Comparison of ENCODE assay signal across 12 mouse cellular contexts in genomic region chr1:87658063-87658462, GRCm38 (mm10). TPM values are rescaled to one million over a fixed set of nuclear protein-coding genes. Genes with fewer than 3 reads are reported as not detected.
A peak's percentile ranks its signal among the peaks of the same experiment; 100 is the strongest.
DNase-seq lines count a peak whose midpoint lies in the region; ATAC-seq and TF ChIP-seq lines count a peak whose summit lies in the region.
"Had no signal": no experiment of that assay in that cellular context is flagged by ENCODE, and none has a peak within 500 bp of the region (broad histone marks: within the 10 kb centered on the region; RNA-seq: fewer than 3 reads in every experiment).

No protein-coding gene starts in this region.

- no peak for TF ChIP-seq POLR2A in spleen, adult 2 months (IDR thresholded peaks at IDR 0.05; ENCODE audit: low read depth, low read length)

- peak; percentile 39 to 44; a peak in 3 of 4 replicates for ATAC-seq in hematopoietic stem cell, adult 5-6 weeks (replicated peaks in 1 of 2; ENCODE audit: insufficient read depth in 1 of 2, low FRiP score in 2 of 2, low TSS enrichment in 1 of 2, low read depth in 1 of 2, poor library complexity in 2 of 2, severe bottlenecking in 2 of 2)
- no peak for ATAC-seq in megakaryocyte-erythroid progenitor cell, adult 5-6 weeks (replicated peaks; ENCODE audit: low FRiP score, low TSS enrichment, poor library complexity, severe bottlenecking)

- H3K4me3 ChIP-seq in spleen, adult 2 months (ENCODE audit: extremely low read depth, insufficient read depth, insufficient read length) = no peak overlapping the region
- H3K4me3 ChIP-seq: embryonic facial prominence, embryonic 13.5 days; limb, embryonic 15.5 days had no signal

- no peaks in the 10 kb centered on the region for H3K27me3 ChIP-seq in spleen, adult 2 months (ENCODE audit: control insufficient read depth, insufficient read depth, low read length)
- H3K27me3 ChIP-seq: embryonic facial prominence, embryonic 13.5 days; limb, embryonic 15.5 days had no signal

- H3K36me3 ChIP-seq in spleen, adult 2 months (ENCODE audit: control insufficient read depth, insufficient read depth, low read length) = peaks cover 4% of the 10 kb centered on the region
- H3K36me3 ChIP-seq: embryonic facial prominence, embryonic 13.5 days; limb, embryonic 15.5 days had no signal

- H3K4me1 ChIP-seq in spleen, adult 2 months (ENCODE audit: control insufficient read depth, insufficient read depth, insufficient read length) = peaks cover 40% of the 10 kb centered on the region
- H3K4me1 ChIP-seq: embryonic facial prominence, embryonic 13.5 days had no signal

- peak overlapping the region; percentile 81 for H3K27ac ChIP-seq in spleen, adult 2 months (ENCODE audit: insufficient read depth, low read length)
- H3K27ac ChIP-seq: embryonic facial prominence, embryonic 13.5 days; limb, embryonic 15.5 days had no signal

- TF ChIP-seq CTCF in spleen, adult 2 months (IDR thresholded peaks at IDR 0.05; ENCODE audit: extremely low read depth, insufficient read depth, insufficient read length, insufficient replicate concordance) = no peak

- 25% methylated on average over 3 of the region's 3 CpGs for WGBS in spleen, adult 2 months

- peak; percentile 46 for DNase-seq in layer of hippocampus, adult 11-12 months (ENCODE audit: low spot score)
- no peak for DNase-seq in layer of hippocampus, adult 9-10 months (ENCODE audit: low spot score)
- DNase-seq in spleen, adult 2 months (ENCODE audit: low read depth in 1 of 2, low spot score in 2 of 2) = peak in 1 of 2 experiments; percentile 54
- no peak for DNase-seq in spleen, postnatal 14 days (ENCODE audit: low spot score in 2 of 2)
- no peak for DNase-seq in cerebellum, adult 11 months
- no peak for DNase-seq in urinary bladder, postnatal 36 days (ENCODE audit: low spot score in 2 of 2)
- DNase-seq: kidney, postnatal 10 days; right cerebral cortex, postnatal 4 days had no signal

RNA-seq across cellular contexts. Expression of gene Inpp5d, which starts 38.0 kb away (rescaled TPM):
- 204 and 282 TPM in 2 replicates for polyA plus RNA-seq in spleen, adult 2 months (2012; rRNA removed)
- 113 and 132 TPM in 2 replicates for total RNA-seq in hematopoietic stem cell, adult 5-6 weeks (2017)
- total RNA-seq in megakaryocyte-erythroid progenitor cell, adult 5-6 weeks (2014; fragmentation: Nextera tagmentation) = 86.4 and 96.9 TPM in 2 replicates
- total RNA-seq in megakaryocyte-erythroid progenitor cell, adult 5-6 weeks (2017) = 48.1 and 59.8 TPM in 2 replicates
